Mouse (Mus musculus) kidney, postnatal 0 days (tissue): ENCODE results near the gene Rab2b. TPM values are rescaled to one million over a fixed set of nuclear protein-coding genes. Genes with fewer than 3 reads are reported as not detected.

Experiments
- ATAC-seq: fragments of 200-750 bp; cut with Nextera tagmentation; replicated peaks from 2 replicates; pipeline ENCODE4 v1.8.0; 2017; ENCODE audit warnings: low read depth, moderate number of reproducible peaks, moderate TSS enrichment, moderate library complexity; ENCODE audit not compliant: low FRiP score
- DNase-seq: peaks from one replicate; pipeline ENCODE4 v3.0.0-alpha.2; 2016; ENCODE audit warnings: low spot score
- H3K27ac ChIP-seq: fragments of 300-500 bp; sonication (generic); 2 replicates; pipeline ENCODE4 v1.5.1; 2014; ENCODE audit warnings: mild to moderate bottlenecking
- H3K27me3 ChIP-seq: fragments of 300-500 bp; sonication (generic); 2 replicates; pipeline ENCODE4 v1.6.1; 2014; ENCODE audit warnings: low read length, mixed read lengths; ENCODE audit not compliant: insufficient read depth
- H3K36me3 ChIP-seq: fragments of 300-500 bp; sonication (generic); 2 replicates; pipeline ENCODE4 v1.6.1; 2014; ENCODE audit warnings: low read length, mixed read lengths; ENCODE audit not compliant: insufficient read depth
- H3K4me1 ChIP-seq: fragments of 300-500 bp; sonication (generic); replicated peaks from 2 replicates; pipeline ENCODE4 v1.6.1; 2014; ENCODE audit warnings: antibody characterized with exemption, low read length, mixed read lengths; ENCODE audit not compliant: insufficient read depth
- H3K4me2 ChIP-seq: fragments of 300-500 bp; sonication (generic); 2 replicates; pipeline ENCODE4 v1.6.1; 2014; ENCODE audit warnings: mild to moderate bottlenecking, low read length, moderate library complexity, mixed read lengths
- H3K4me3 ChIP-seq: fragments of 300-500 bp; sonication (generic); replicated peaks from 2 replicates; pipeline ENCODE4 v1.5.1; 2014; ENCODE audit warnings: low read depth, low read length
- H3K9ac ChIP-seq: fragments of 300-500 bp; sonication (generic); 2 replicates; pipeline ENCODE4 v1.6.1; 2014; ENCODE audit warnings: low read depth, low read length
- H3K9me3 ChIP-seq: fragments of 300-500 bp; sonication (generic); replicated peaks from 2 replicates; pipeline ENCODE4 v1.6.1; 2016; ENCODE audit warnings: low read length, inconsistent platforms, mixed read lengths
- CTCF ChIP-seq: IDR thresholded peaks from 2 replicates; pipeline ENCODE4 v1.5.1; 2016; ENCODE audit warnings: antibody characterized with exemption, low read depth, mild to moderate bottlenecking, moderate library complexity
- WGBS: fragments of 180-500 bp; shearing (Covaris S2); extraction: QIAGEN DNeasy Blood & Tissue Kit; methylation state at CpG from one replicate; pipeline ENCODE4 v1.1.7; 2014; 5-methylcytosine and 5-hydroxymethylcytosine counted together
- polyA plus RNA-seq: library from polyadenylated mRNA; unstranded; fragments of >200 nt; fragmentation: Nextera tagmentation; extraction: Ambion mirVana; gene quantifications from 2 replicates; pipeline ENCODE4 v1.2.1, GENCODE M21; 2015

The Rab2b gene
- polyA plus RNA-seq, 1 experiment from 2014 or later: 12.6 TPM

GRCm38 (mm10) chr14:52284191-52284590 is 4.8 kb upstream of the Rab2b start:
- no peaks in the 10 kb centered on the region for H3K27me3 ChIP-seq
- no peak overlapping the region for H3K4me3 ChIP-seq
- no peak for TF ChIP-seq CTCF
- H3K4me1 ChIP-seq: peaks cover 6% of the 10 kb centered on the region; the same call in 1 of the 2 replicates
- H3K4me2 ChIP-seq: no peak overlapping the region
- ATAC-seq (no peak), DNase-seq (no peak)
- H3K9me3 ChIP-seq: no peaks in the 10 kb centered on the region
- no peak overlapping the region for H3K9ac ChIP-seq
- WGBS: 85% methylated on average over 3 of the region's 3 CpGs
- peaks cover 29% of the 10 kb centered on the region for H3K36me3 ChIP-seq
- no peak overlapping the region for H3K27ac ChIP-seq

GRCm38 (mm10) chr14:52283629-52284028 is 4.3 kb upstream of the Rab2b start:
- WGBS: 97% methylated on average over 5 of the region's 5 CpGs
- Histone ChIP-seq H3K4me1 (peaks cover 6% of the 10 kb centered on the region; the same call in 1 of the 2 replicates), H3K9ac (no peak overlapping the region), H3K9me3 (no peaks in the 10 kb centered on the region), H3K4me2 (no peak overlapping the region), H3K27ac (no peak overlapping the region), H3K4me3 (no peak overlapping the region), H3K36me3 (peaks cover 27% of the 10 kb centered on the region), H3K27me3 (no peaks in the 10 kb centered on the region)
- TF ChIP-seq CTCF: no peak
- ATAC-seq (no peak), DNase-seq (no peak)

GRCm38 (mm10) chr14:52279747-52280120 is 389 bp upstream of the Rab2b start:
- no peak for TF ChIP-seq CTCF
- peak overlapping the region; percentile 84 for H3K9ac ChIP-seq
- DNase-seq (peak; percentile 50), ATAC-seq (peak; percentile 34)
- H3K4me1 ChIP-seq: peaks cover 6% of the 10 kb centered on the region; the same call in 1 of the 2 replicates
- H3K36me3 ChIP-seq: 0 out of 2 replicates have a peak, but pooled peaks cover 4% of the 10 kb centered on the region
- H3K4me2 ChIP-seq: peak overlapping the region; percentile 66
- H3K9me3 ChIP-seq: no peaks in the 10 kb centered on the region
- H3K27ac ChIP-seq: peak overlapping the region; percentile 92
- H3K4me3 ChIP-seq: peak overlapping the region; percentile 83
- 1% methylated on average over 21 of the region's 21 CpGs for WGBS
- H3K27me3 ChIP-seq: no peaks in the 10 kb centered on the region

DNA sequence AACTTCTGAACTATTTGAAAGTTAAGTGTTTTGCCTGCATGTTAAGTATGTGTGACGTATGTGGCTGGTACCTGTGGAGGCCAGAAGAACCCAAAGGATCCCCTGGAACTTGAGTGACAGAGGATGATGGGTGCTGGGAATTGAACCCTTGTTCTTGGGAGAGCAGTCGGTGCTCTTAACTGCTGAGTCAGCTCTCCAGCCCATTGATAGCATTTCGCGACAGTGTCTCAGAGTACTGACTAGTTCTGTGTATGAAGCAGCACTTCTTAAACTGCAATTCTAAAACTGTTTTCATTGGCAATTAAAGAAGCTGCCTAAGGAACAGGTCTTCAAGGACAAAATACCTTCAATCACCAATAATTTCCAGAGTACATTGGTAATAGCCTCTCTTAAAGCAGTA is 2.1 kb downstream of the Rab2b start:
- no peak for DNase-seq
- H3K4me1 ChIP-seq: peaks cover 6% of the 10 kb centered on the region; the same call in 1 of the 2 replicates
- no peak for TF ChIP-seq CTCF
- 0 out of 2 replicates have a peak, but pooled peaks cover 6% of the 10 kb centered on the region for H3K36me3 ChIP-seq
- no peak for ATAC-seq
- H3K27ac ChIP-seq: no peak overlapping the region
- H3K9me3 ChIP-seq: no peaks in the 10 kb centered on the region
- WGBS: 94% methylated on average over 4 of the region's 4 CpGs
- H3K4me3 ChIP-seq: no peak overlapping the region
- no peak overlapping the region for H3K9ac ChIP-seq
- no peak overlapping the region for H3K4me2 ChIP-seq
- no peaks in the 10 kb centered on the region for H3K27me3 ChIP-seq

DNA sequence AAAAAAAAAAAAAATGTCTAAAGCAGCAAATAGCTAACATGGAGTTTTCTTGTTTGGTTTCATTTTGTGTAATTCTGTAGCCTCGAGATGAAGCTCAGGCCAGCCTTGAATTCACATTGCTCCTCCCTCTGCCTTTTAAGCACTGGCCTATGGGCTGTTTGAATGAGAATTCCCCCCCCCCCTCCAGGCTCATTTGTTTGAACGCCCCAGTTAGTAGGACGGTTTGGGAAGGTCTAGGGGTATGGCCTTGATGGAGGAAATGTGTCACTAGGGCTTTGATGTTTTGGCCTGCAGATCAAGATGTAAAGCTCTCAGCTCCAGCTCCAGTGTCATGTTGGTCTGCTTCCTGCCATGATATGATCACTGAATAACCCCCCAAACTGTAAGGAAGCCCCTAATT is 6.6 kb downstream of the Rab2b start:
- 0 out of 2 replicates have a peak, but pooled peaks cover 14% of the 10 kb centered on the region for H3K36me3 ChIP-seq
- no peak overlapping the region for H3K9ac ChIP-seq
- H3K27ac ChIP-seq: no peak overlapping the region
- H3K27me3 ChIP-seq: no peaks in the 10 kb centered on the region
- H3K4me2 ChIP-seq: no peak overlapping the region
- no peaks in the 10 kb centered on the region for H3K9me3 ChIP-seq
- no peaks in the 10 kb centered on the region for H3K4me1 ChIP-seq
- no peak overlapping the region for H3K4me3 ChIP-seq
- 61% methylated on average over 3 of the region's 3 CpGs for WGBS
- ATAC-seq: no peak; the same call in 1 of the 2 replicates
- no peak for DNase-seq
- TF ChIP-seq CTCF: no peak

DNA sequence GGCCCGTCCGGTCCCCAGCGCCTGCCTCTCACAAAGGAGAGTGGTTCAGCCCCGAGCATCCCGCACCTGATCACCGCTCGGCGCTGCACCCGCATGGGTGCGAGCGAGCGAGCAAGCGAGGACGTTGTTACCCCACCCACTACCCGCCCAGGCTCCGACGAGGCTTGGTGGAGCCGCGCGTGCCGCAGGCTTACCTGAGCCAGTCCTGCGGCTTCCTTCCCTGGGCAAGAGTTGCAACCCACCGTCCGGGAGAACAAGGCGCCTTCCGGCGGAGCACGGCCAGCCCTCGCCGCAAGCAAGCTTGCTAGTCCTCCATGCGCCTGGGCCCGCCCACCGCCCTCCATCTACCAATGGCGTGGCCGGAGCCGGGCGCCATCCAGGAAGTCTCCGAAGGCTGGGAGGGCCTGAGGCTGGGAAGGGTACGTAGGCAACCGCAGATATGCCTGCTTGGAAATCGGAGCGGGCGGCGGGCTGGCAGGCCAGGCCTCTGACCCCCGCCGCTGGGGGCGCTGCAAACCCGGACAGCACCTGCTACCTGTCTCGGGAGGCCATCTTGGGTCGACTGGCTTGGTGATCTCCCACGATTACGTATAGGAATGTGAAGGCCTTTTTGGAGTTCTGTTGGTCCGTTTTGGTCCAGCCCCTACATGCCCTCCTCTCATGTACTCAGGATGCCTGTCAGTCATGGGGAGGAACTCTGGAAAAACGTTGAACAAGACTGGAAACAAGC is 21.7 kb downstream of the Rab2b start, which contains the start of gene Chd8:
Gene Chd8, minus strand, starts transcription at position 297 of the 730 bp plus-strand sequence.
- ATAC-seq (peak; percentile 100), DNase-seq (peak; percentile 98)
- Histone ChIP-seq H3K27me3 (no peaks in the 10 kb centered on the region), H3K4me1 (peaks cover 8% of the 10 kb centered on the region; the same call in 1 of the 2 replicates), H3K9me3 (no peaks in the 10 kb centered on the region), H3K4me3 (peak within 1 kb of the TSS; percentile 75), H3K9ac (peak within 1 kb of the TSS; percentile 87), H3K36me3 (0 out of 2 replicates have a peak, but pooled peaks cover 3% of the 10 kb centered on the region), H3K4me2 (peak within 1 kb of the TSS; percentile 62), H3K27ac (peak within 1 kb of the TSS; percentile 96)
- peak; percentile 86 for TF ChIP-seq CTCF
- under 1% methylated on average over 54 of the region's 54 CpGs for WGBS
